Mouse (Mus musculus) limb, embryonic 15.5 days (tissue): ENCODE results near the gene Amhr2. TPM values are rescaled to one million over a fixed set of nuclear protein-coding genes. Genes with fewer than 3 reads are reported as not detected.

ENCODE experiments used
- ATAC-seq: fragments of 200-750 bp; cut with Nextera tagmentation; 2 replicates; pipeline ENCODE4 v1.8.0; 2017; ENCODE audit warnings: low read depth, moderate TSS enrichment; ENCODE audit not compliant: insufficient number of reproducible peaks, low FRiP score, low TSS enrichment
- H3K27ac ChIP-seq: fragments of 300-500 bp; sonication (generic); 2 replicates; pipeline ENCODE4 v1.5.1; 2015; ENCODE audit warnings: moderate library complexity, mild to moderate bottlenecking, inconsistent platforms
- H3K27me3 ChIP-seq: fragments of 300-500 bp; sonication (generic); 2 replicates; pipeline ENCODE4 v1.6.1; 2015; ENCODE audit warnings: inconsistent platforms
- H3K36me3 ChIP-seq: fragments of 300-500 bp; sonication (generic); 2 replicates; pipeline ENCODE4 v1.6.1; 2015; ENCODE audit warnings: inconsistent platforms
- H3K4me1 ChIP-seq: fragments of 300-500 bp; sonication (generic); 2 replicates; pipeline ENCODE4 v1.6.1; 2015; ENCODE audit warnings: inconsistent platforms
- H3K4me2 ChIP-seq: fragments of 300-500 bp; sonication (generic); 2 replicates; pipeline ENCODE4 v1.6.1; 2015; ENCODE audit warnings: mild to moderate bottlenecking, inconsistent platforms
- H3K4me3 ChIP-seq: fragments of 300-500 bp; sonication (generic); 2 replicates; pipeline ENCODE4 v1.5.1; 2015; ENCODE audit warnings: mild to moderate bottlenecking, inconsistent platforms
- H3K9ac ChIP-seq: fragments of 300-500 bp; sonication (generic); 2 replicates; pipeline ENCODE4 v1.6.1; 2015; ENCODE audit warnings: inconsistent platforms
- H3K9me3 ChIP-seq: fragments of 300-500 bp; sonication (generic); 2 replicates; pipeline ENCODE4 v1.6.1; 2016; ENCODE audit warnings: inconsistent platforms
- WGBS: fragments of 180-500 bp; shearing (Covaris S2); methylation state at CpG from one replicate; pipeline ENCODE4 v1.1.7; 2015; 5-methylcytosine and 5-hydroxymethylcytosine counted together
- polyA plus RNA-seq: library from polyadenylated mRNA; unstranded; fragments of >200 nt; fragmentation: Nextera tagmentation; extraction: Ambion mirVana; gene quantifications from 2 replicates; pipeline ENCODE4 v1.2.1, GENCODE M21; 2015

The Amhr2 gene
- polyA plus RNA-seq, 1 experiment from 2014 or later = 1.0 TPM

DNA sequence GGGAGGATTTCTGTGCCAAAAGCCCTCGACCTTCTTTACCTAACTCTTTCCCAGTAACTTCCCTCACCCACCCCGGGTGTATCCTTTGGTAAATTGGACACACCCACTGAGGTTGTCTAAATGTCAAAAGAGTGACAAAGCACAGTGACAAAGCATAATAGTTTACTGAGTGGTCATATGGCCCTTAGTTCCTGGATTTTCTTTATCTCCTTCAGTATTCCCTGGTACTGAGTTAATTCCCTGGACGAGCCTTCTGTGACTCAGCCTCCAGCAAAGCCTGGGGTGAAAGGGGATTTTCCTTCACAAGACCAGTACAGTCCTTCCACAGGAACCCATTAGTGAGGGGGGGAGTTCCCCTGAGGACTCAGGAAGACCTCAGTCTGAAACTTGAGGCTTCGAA lies 15.8 kb downstream of the Amhr2 start:
- H3K27ac ChIP-seq = no peak overlapping the region
- no peak overlapping the region for H3K4me2 ChIP-seq
- WGBS = 65% methylated on average over 4 of the region's 4 CpGs
- H3K27me3 ChIP-seq = no peaks in the 10 kb centered on the region
- no peaks in the 10 kb centered on the region for H3K9me3 ChIP-seq
- no peak for ATAC-seq
- 0 out of 2 replicates have a peak, but pooled peaks cover 5% of the 10 kb centered on the region for H3K36me3 ChIP-seq
- H3K4me1 ChIP-seq = peaks cover 12% of the 10 kb centered on the region
- H3K9ac ChIP-seq = no peak overlapping the region
- H3K4me3 ChIP-seq = no peak overlapping the region

DNA sequence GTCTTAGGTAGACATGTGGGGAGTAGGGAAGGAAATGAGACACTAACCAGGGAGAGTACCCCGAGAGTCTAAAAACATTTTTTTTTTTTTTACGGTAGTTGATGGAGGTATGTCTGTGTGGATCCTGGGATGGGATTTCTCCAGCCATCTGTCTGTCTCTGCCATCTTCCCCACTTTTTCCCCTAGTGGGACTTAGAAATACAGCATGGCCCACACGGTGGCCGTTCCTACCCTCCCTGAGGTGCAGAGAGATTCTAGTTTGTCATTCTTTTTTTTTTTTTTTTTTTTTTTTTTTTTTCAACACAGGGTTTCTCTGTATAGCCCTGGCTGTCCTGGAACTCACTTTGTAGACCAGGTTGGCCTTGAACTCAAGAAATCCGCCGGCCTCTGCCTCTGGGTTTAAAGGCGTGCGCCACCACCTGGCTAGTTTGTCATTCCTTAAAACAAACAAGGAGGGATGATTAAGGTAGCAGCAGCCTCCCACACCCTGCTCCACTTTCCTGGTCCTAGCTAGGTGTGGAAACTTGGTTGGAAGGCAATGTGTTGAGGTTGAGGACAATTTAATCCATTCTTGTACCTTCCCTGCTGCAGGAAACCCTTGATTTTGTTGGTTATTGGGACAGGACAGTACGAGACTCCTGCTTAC lies 16.4 kb downstream of the Amhr2 start:
- Histone ChIP-seq H3K9me3 (no peaks in the 10 kb centered on the region), H3K27ac (no peak overlapping the region), H3K4me1 (peaks cover 12% of the 10 kb centered on the region), H3K4me3 (no peak overlapping the region), H3K9ac (no peak overlapping the region), H3K4me2 (no peak overlapping the region), H3K27me3 (no peaks in the 10 kb centered on the region), H3K36me3 (0 out of 2 replicates have a peak, but pooled peaks cover 5% of the 10 kb centered on the region)
- 78% methylated on average over 9 of the region's 9 CpGs for WGBS
- ATAC-seq = no peak

DNA sequence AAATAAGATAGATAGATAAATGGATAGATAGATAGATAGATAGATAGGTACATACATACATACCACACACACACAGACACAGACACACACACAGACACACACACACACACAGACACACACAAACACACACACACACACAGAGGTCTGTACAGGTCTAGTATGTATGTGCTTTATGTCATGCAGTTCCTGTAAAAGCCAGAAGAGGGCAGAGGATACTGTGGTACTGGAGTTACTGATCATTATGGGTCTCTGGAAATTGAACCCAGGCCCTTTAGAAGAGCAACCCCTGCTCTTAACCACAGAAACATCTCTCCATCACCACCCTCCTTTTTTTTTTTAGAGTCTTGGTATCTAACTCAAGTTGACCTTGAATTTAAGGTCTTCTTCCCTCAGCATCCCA lies 18.5 kb downstream of the Amhr2 start:
- no peak overlapping the region for H3K4me2 ChIP-seq
- H3K9ac ChIP-seq = no peak overlapping the region
- ATAC-seq = no peak
- no peaks in the 10 kb centered on the region for H3K27me3 ChIP-seq
- no peaks in the 10 kb centered on the region for H3K9me3 ChIP-seq
- no peak overlapping the region for H3K4me3 ChIP-seq
- H3K36me3 ChIP-seq = 0 out of 2 replicates have a peak, but pooled peaks cover 5% of the 10 kb centered on the region
- no peak overlapping the region for H3K27ac ChIP-seq
- H3K4me1 ChIP-seq = peaks cover 12% of the 10 kb centered on the region

GRCm38 (mm10) chr15:102468675-102469370 lies 23.7 kb downstream of the Amhr2 start:
- Histone ChIP-seq H3K4me3 (no peak overlapping the region), H3K9ac (no peak overlapping the region), H3K36me3 (peaks cover 4% of the 10 kb centered on the region; the same call in 1 of the 2 replicates), H3K27me3 (no peaks in the 10 kb centered on the region), H3K4me2 (no peak overlapping the region), H3K4me1 (peaks cover 7% of the 10 kb centered on the region; the same call in 1 of the 2 replicates), H3K27ac (no peak overlapping the region), H3K9me3 (no peaks in the 10 kb centered on the region)
- ATAC-seq = no peak
- 97% methylated on average over 9 of the region's 9 CpGs for WGBS

DNA sequence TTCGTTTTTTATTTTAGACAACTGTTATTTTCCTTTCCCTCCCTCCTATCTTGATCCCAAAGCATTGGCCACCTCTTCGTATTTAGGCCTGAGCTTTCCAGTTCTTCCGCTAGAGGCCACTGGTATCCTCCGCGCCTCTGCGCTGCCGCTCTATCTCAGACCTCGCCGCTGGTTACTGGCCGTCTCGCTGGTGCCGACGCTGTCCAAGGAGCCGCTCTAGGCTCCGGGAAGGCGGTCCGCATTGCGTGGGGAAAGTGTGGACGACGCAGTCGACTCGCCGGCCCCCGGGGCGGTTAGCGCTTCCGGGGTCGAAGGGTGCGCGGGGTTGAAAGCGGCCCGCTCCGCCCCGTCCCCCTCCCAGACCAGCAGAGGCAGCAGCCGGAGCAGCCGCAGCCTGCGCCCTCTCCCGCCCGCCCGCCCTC lies 25.0 kb downstream of the Amhr2 start, which contains the start of gene Pcbp2:
Pcbp2 (plus strand) TSS at position 357 of the 422 bp plus-strand sequence.
- Histone ChIP-seq H3K4me1 (peaks cover 7% of the 10 kb centered on the region; the same call in 1 of the 2 replicates), H3K36me3 (peaks cover 17% of the 10 kb centered on the region), H3K4me3 (peak within 1 kb of the TSS; percentile 82), H3K27me3 (no peaks in the 10 kb centered on the region), H3K4me2 (peak within 1 kb of the TSS; percentile 45), H3K27ac (peak within 1 kb of the TSS; percentile 99), H3K9me3 (no peaks in the 10 kb centered on the region), H3K9ac (peak within 1 kb of the TSS; percentile 95)
- peak; percentile 98 for ATAC-seq
- under 1% methylated on average over 34 of the region's 40 CpGs for WGBS

- H3K9ac ChIP-seq = peak overlapping the region; percentile 95
- under 1% methylated on average over 38 of the region's 67 CpGs for WGBS
- no peaks in the 10 kb centered on the region for H3K27me3 ChIP-seq
- peak; percentile 76 for ATAC-seq
- H3K27ac ChIP-seq = peak overlapping the region; percentile 99
- peak overlapping the region; percentile 45 for H3K4me2 ChIP-seq
- H3K36me3 ChIP-seq = peaks cover 22% of the 10 kb centered on the region
- H3K9me3 ChIP-seq = no peaks in the 10 kb centered on the region
- H3K4me3 ChIP-seq = peak overlapping the region; percentile 82
- H3K4me1 ChIP-seq = peaks cover 7% of the 10 kb centered on the region; the same call in 1 of the 2 replicates
Measured at GRCm38 (mm10) chr15:102470605-102471294, 25.6 kb downstream of the Amhr2 start.

GRCm38 (mm10) chr15:102471295-102471645 lies 26.1 kb downstream of the Amhr2 start:
- Histone ChIP-seq H3K4me3 (peak overlapping the region; percentile 82), H3K36me3 (peaks cover 27% of the 10 kb centered on the region), H3K27me3 (no peaks in the 10 kb centered on the region), H3K4me2 (peak overlapping the region; percentile 45), H3K9me3 (no peaks in the 10 kb centered on the region), H3K9ac (peak overlapping the region; percentile 95), H3K27ac (peak overlapping the region; percentile 99), H3K4me1 (peaks cover 7% of the 10 kb centered on the region; the same call in 1 of the 2 replicates)
- 0% methylated on average over 10 of the region's 10 CpGs for WGBS
- ATAC-seq = peak; percentile 0; the same call in 1 of the 2 replicates

DNA sequence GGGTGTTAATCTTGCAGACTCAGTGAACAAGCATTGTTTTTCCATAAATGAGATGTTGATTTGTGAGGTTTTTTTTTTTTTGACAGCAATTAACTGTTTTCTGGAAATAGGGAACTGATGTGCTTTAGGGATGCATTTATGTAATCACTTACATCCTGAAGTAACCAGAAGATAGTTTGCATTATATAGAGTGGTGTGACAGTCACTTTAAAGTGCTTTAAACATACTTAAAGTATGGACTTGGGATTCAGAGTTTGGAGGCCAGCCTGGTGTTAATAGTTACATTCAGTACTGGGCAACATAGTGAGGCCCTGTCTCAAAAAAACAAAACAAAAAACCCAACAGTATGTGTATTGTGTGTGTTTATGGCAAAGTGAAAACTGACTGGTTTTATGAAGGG lies 26.6 kb downstream of the Amhr2 start:
- Histone ChIP-seq H3K4me3 (peak overlapping the region; percentile 82), H3K4me2 (peak overlapping the region; percentile 45), H3K36me3 (peaks cover 31% of the 10 kb centered on the region), H3K27me3 (no peaks in the 10 kb centered on the region), H3K9me3 (no peaks in the 10 kb centered on the region), H3K27ac (no peak overlapping the region; the same call in 1 of the 2 replicates), H3K4me1 (peaks cover 7% of the 10 kb centered on the region; the same call in 1 of the 2 replicates), H3K9ac (peak overlapping the region; percentile 95)
- ATAC-seq = no peak

DNA sequence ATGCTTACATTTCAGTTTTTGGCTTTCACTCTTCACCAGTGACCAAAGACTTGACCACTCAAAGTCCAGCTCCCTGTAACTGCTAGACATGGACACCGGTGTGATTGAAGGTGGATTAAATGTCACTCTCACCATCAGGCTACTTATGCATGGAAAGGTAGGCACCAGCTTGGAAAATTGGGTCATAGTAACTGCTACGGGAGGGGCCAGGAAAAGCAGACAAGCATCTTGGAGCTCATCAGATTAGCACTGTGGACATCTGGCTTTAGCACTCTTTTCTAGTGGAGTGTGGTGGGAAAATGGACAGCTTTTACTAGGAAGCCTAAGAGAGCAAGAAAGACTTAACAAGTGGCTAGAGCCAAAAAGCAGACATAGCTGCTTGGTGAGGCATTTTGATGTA lies 28.1 kb downstream of the Amhr2 start:
- no peaks in the 10 kb centered on the region for H3K9me3 ChIP-seq
- H3K4me3 ChIP-seq = no peak overlapping the region
- no peak for ATAC-seq
- no peak overlapping the region for H3K4me2 ChIP-seq
- H3K9ac ChIP-seq = no peak overlapping the region
- H3K4me1 ChIP-seq = peaks cover 7% of the 10 kb centered on the region; the same call in 1 of the 2 replicates
- no peak overlapping the region for H3K27ac ChIP-seq
- no peaks in the 10 kb centered on the region for H3K27me3 ChIP-seq
- WGBS = 70% methylated on average over 2 of the region's 2 CpGs
- peaks cover 44% of the 10 kb centered on the region for H3K36me3 ChIP-seq

DNA sequence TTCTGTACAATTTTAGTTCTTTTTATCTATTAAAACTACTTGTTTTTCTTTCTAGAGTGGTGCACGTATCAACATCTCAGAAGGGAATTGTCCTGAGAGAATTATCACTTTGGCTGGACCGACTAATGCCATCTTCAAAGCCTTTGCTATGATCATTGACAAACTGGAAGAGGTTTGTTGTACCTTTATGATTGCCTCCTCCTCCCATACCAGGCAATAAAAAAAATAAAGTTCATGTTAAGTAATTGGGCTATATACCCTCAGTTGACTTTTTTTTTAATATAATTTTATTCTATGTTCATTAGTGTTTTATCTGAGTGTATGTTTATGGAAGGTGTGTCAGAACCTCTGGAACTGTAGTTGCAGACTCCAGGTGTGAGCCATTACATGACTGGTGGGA lies 29.4 kb downstream of the Amhr2 start:
- Histone ChIP-seq H3K4me1 (peaks cover 7% of the 10 kb centered on the region; the same call in 1 of the 2 replicates), H3K4me3 (no peak overlapping the region), H3K9me3 (no peaks in the 10 kb centered on the region), H3K27me3 (no peaks in the 10 kb centered on the region), H3K9ac (no peak overlapping the region), H3K36me3 (peaks cover 55% of the 10 kb centered on the region), H3K4me2 (no peak overlapping the region), H3K27ac (no peak overlapping the region)
- 90% methylated on average over 2 of the region's 2 CpGs for WGBS
- ATAC-seq = no peak

- no peaks in the 10 kb centered on the region for H3K9me3 ChIP-seq
- H3K4me2 ChIP-seq = no peak overlapping the region
- peaks cover 75% of the 10 kb centered on the region for H3K36me3 ChIP-seq
- ATAC-seq = no peak
- WGBS = 84% methylated on average over 3 of the region's 3 CpGs
- H3K9ac ChIP-seq = no peak overlapping the region
- H3K4me3 ChIP-seq = no peak overlapping the region
- no peaks in the 10 kb centered on the region for H3K4me1 ChIP-seq
- H3K27ac ChIP-seq = no peak overlapping the region
- no peaks in the 10 kb centered on the region for H3K27me3 ChIP-seq
Measured at GRCm38 (mm10) chr15:102483136-102483535, 38.0 kb downstream of the Amhr2 start.

DNA sequence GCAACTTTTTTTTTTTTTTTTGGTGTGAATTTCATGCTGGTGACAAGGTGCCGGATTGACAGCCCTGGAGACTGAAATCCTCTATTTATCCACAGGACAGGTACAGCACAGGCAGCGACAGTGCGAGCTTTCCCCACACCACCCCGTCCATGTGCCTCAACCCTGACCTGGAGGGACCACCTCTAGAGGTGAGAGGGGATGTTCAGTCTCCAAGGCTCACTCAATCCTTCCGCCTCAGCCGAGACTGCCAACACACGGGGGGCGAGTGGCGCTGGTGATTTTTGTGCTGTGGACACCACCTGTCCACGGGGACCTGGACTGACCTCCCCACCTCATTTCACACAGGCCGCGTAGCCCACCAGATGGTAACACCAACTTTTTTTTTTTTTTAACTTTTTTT lies 40.7 kb downstream of the Amhr2 start:
- H3K36me3 ChIP-seq = peaks cover 82% of the 10 kb centered on the region

More for the DNA sequence above, 40.7 kb downstream of the Amhr2 start:
- H3K4me2 ChIP-seq = no peak overlapping the region
- no peaks in the 10 kb centered on the region for H3K27me3 ChIP-seq
- ATAC-seq = no peak
- H3K4me3 ChIP-seq = no peak overlapping the region
- H3K27ac ChIP-seq = no peak overlapping the region
- H3K9me3 ChIP-seq = no peaks in the 10 kb centered on the region
- H3K9ac ChIP-seq = no peak overlapping the region
- 84% methylated on average over 12 of the region's 12 CpGs for WGBS
- H3K4me1 ChIP-seq = no peaks in the 10 kb centered on the region
